Mouse (Mus musculus): ENCODE data around the gene Hagh. TPM values are rescaled to one million over a fixed set of nuclear protein-coding genes. Genes with fewer than 3 reads are reported as not detected.

Gene Hagh
- polyA plus RNA-seq, 1 experiment from 2014 or later: 241 TPM

DNA sequence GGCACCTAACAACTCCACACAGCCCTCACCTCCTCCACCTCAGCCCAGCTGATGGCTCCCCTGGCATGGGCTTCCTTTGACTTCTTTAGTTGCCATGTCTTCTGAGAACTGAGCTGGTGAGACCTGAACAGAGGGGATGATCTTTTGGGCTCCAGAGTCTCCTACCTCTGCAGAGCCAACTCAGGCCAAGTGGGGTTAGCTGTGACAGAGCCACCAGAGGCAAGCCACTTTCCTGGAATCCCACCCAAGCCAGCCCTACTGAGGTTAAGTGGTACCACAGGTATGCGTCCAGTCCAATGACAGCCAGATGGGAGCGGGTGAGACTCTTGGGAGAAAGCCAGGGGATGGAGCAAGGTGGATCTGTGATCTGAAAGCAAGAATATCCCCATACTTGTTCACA lies 53.3 kb downstream of the Hagh start:
- 94% methylated on average over 2 of the region's 2 CpGs for WGBS (ENCODE audit: insufficient replicate concordance)
- ATAC-seq (no peak), DNase-seq (no peak)
- H3K36me3 ChIP-seq (replicated peaks; ENCODE audit: insufficient read depth, low read length): peaks cover 60% of the 10 kb centered on the region
- no peak overlapping the region for H3K4me3 ChIP-seq (ENCODE audit: low read depth, low read length)
- H3K9me3 ChIP-seq (ENCODE audit: low read length): no peaks in the 10 kb centered on the region
- peaks cover 29% of the 10 kb centered on the region for H3K4me1 ChIP-seq (ENCODE audit: insufficient read depth)
- H3K27me3 ChIP-seq (ENCODE audit: insufficient read depth, low read length): no peaks in the 10 kb centered on the region
- H3K27ac ChIP-seq (ENCODE audit: low read depth): no peak overlapping the region
- H3K4me2 ChIP-seq (ENCODE audit: low read depth, low read length): peak overlapping the region; percentile 87
- H3K9ac ChIP-seq (replicated peaks): no peak overlapping the region; the same call in 1 of the 2 replicates
- TF ChIP-seq EP300 (IDR thresholded peaks at IDR 0.05; ENCODE audit: low read depth) (no peak), CTCF (IDR thresholded peaks at IDR 0.05; ENCODE audit: low read depth) (no peak)

DNA sequence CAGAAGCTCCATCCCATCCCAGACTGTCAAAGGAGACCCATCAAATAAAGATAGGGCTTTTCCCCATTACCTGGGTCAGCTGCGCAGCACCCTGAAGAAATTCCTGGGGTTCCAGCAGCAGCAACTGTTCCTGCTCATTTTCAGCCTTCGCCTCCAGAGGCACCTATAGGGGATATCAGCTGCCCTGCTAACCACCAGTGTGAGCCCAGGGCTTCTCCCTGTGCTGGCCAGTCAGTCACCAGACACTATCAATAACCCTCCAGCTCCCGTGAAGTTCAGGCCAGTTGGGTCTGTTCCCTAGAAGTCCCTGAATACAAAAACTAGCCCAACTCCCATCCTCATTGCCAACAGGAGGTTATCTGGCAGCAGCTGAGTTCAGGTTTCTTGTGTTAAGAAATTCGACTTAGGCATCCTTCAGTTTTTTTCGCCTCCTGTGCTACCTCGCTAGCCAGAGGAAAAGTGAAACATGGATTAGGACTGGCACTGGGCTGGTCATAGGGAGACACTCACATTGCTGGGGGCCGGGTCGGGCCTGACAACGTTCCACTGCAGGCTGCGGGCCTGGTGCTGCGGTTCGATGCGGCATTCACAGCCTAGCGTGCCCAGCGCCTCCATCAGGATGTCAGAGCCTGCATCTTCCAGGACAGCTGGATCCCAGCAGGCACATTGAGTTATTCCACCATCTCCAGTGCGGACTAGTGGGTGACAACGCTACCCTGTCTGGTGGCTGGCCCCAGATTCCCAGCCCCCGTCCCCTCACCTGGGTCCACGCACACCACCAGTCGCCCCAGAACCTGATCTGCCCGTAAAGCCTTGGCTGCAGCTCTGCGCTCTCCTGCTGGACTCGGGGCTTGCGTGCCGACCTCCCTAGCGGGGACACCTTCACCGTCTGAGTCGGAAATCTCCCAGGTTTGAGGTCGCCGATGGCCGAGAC lies 54.4 kb downstream of the Hagh start:
- peaks cover 23% of the 10 kb centered on the region for H3K4me1 ChIP-seq (ENCODE audit: insufficient read depth)
- TF ChIP-seq CTCF (IDR thresholded peaks at IDR 0.05; ENCODE audit: low read depth) (no peak), EP300 (IDR thresholded peaks at IDR 0.05; ENCODE audit: low read depth) (no peak)
- DNase-seq: no peak
- H3K4me2 ChIP-seq (ENCODE audit: low read depth, low read length): peak overlapping the region; percentile 87
- peaks cover 60% of the 10 kb centered on the region for H3K36me3 ChIP-seq (replicated peaks; ENCODE audit: insufficient read depth, low read length)
- H3K27me3 ChIP-seq (ENCODE audit: insufficient read depth, low read length): no peaks in the 10 kb centered on the region
- WGBS (ENCODE audit: insufficient replicate concordance): 11% methylated on average over 31 of the region's 31 CpGs
- no peaks in the 10 kb centered on the region for H3K9me3 ChIP-seq (ENCODE audit: low read length)
- H3K9ac ChIP-seq (replicated peaks): peak overlapping the region; percentile 89
- peak overlapping the region; percentile 76 for H3K27ac ChIP-seq (ENCODE audit: low read depth)
- H3K4me3 ChIP-seq (ENCODE audit: low read depth, low read length): peak overlapping the region; percentile 86
- peak; percentile 27 for ATAC-seq

GRCm38 (mm10) chr17:24894995-24895547 lies 55.1 kb downstream of the Hagh start, which contains the start of the genes Eme2 and Mrps34:
Gene Eme2, minus strand, starts transcription at chr17:24895087.
Gene Mrps34, plus strand, starts transcription at chr17:24895116.
- Histone ChIP-seq H3K9ac (replicated peaks) (peak within 1 kb of the TSS; percentile 89), H3K4me1 (ENCODE audit: insufficient read depth) (peaks cover 23% of the 10 kb centered on the region), H3K27me3 (ENCODE audit: insufficient read depth, low read length) (no peaks in the 10 kb centered on the region), H3K4me3 (ENCODE audit: low read depth, low read length) (peak within 1 kb of the TSS; percentile 86), H3K9me3 (ENCODE audit: low read length) (no peaks in the 10 kb centered on the region), H3K4me2 (ENCODE audit: low read depth, low read length) (peak within 1 kb of the TSS; percentile 87), H3K27ac (ENCODE audit: low read depth) (peak within 1 kb of the TSS; percentile 76), H3K36me3 (replicated peaks; ENCODE audit: insufficient read depth, low read length) (peaks cover 60% of the 10 kb centered on the region)
- DNase-seq (peak; percentile 89), ATAC-seq (peak; percentile 75)
- WGBS (ENCODE audit: insufficient replicate concordance): under 1% methylated on average over 61 of the region's 62 CpGs
- TF ChIP-seq CTCF (IDR thresholded peaks at IDR 0.05; ENCODE audit: low read depth): no peak
- TF ChIP-seq EP300 (IDR thresholded peaks at IDR 0.05; ENCODE audit: low read depth): no peak

- peak overlapping the region; percentile 86 for H3K4me3 ChIP-seq (ENCODE audit: low read depth, low read length)
- peak overlapping the region; percentile 89 for H3K9ac ChIP-seq (replicated peaks)
- ATAC-seq: no peak
- no peaks in the 10 kb centered on the region for H3K27me3 ChIP-seq (ENCODE audit: insufficient read depth, low read length)
- no peak for DNase-seq
- TF ChIP-seq EP300 (IDR thresholded peaks at IDR 0.05; ENCODE audit: low read depth): no peak
- TF ChIP-seq CTCF (IDR thresholded peaks at IDR 0.05; ENCODE audit: low read depth): no peak
- no peaks in the 10 kb centered on the region for H3K9me3 ChIP-seq (ENCODE audit: low read length)
- H3K36me3 ChIP-seq (replicated peaks; ENCODE audit: insufficient read depth, low read length): peaks cover 60% of the 10 kb centered on the region
- H3K4me2 ChIP-seq (ENCODE audit: low read depth, low read length): peak overlapping the region; percentile 87
- H3K27ac ChIP-seq (ENCODE audit: low read depth): peak overlapping the region; percentile 76
- 7% methylated on average over 23 of the region's 23 CpGs for WGBS (ENCODE audit: insufficient replicate concordance)
- peaks cover 23% of the 10 kb centered on the region for H3K4me1 ChIP-seq (ENCODE audit: insufficient read depth)
Measured at GRCm38 (mm10) chr17:24895571-24896240, 55.8 kb downstream of the Hagh start.

GRCm38 (mm10) chr17:24896241-24896992 lies 56.5 kb downstream of the Hagh start, which contains the start of gene Nme3:
Gene Nme3, plus strand, starts transcription at chr17:24896500.
- Histone ChIP-seq H3K9ac (replicated peaks) (peak within 1 kb of the TSS; percentile 89), H3K4me2 (ENCODE audit: low read depth, low read length) (peak within 1 kb of the TSS; percentile 87), H3K9me3 (ENCODE audit: low read length) (no peaks in the 10 kb centered on the region), H3K27ac (ENCODE audit: low read depth) (peak within 1 kb of the TSS; percentile 76), H3K36me3 (replicated peaks; ENCODE audit: insufficient read depth, low read length) (peaks cover 60% of the 10 kb centered on the region), H3K4me1 (ENCODE audit: insufficient read depth) (peaks cover 23% of the 10 kb centered on the region), H3K27me3 (ENCODE audit: insufficient read depth, low read length) (no peaks in the 10 kb centered on the region), H3K4me3 (ENCODE audit: low read depth, low read length) (peak within 1 kb of the TSS; percentile 86)
- 2% methylated on average over 50 of the region's 50 CpGs for WGBS (ENCODE audit: insufficient replicate concordance)
- TF ChIP-seq EP300 (IDR thresholded peaks at IDR 0.05; ENCODE audit: low read depth): no peak
- peak; percentile 34 for TF ChIP-seq CTCF (IDR thresholded peaks at IDR 0.05; ENCODE audit: low read depth)
- DNase-seq (peak; percentile 91), ATAC-seq (peak; percentile 72)

Data from liver, postnatal 0 days (tissue).